Mouse (Mus musculus) hindbrain, embryonic 12.5 days (tissue): Measurements from ENCODE around the gene Nppb. TPM values are rescaled to one million over a fixed set of nuclear protein-coding genes. Genes with fewer than 3 reads are reported as not detected.

Source experiments
- ATAC-seq: fragments of 200-750 bp; cut with Nextera tagmentation; 2 replicates; pipeline ENCODE4 v1.8.0; 2017; ENCODE audit warnings: moderate TSS enrichment; ENCODE audit not compliant: low FRiP score
- H3K27ac ChIP-seq: fragments of 300-500 bp; sonication (generic); 2 replicates; pipeline ENCODE4 v1.5.1; 2016; ENCODE audit warnings: mild to moderate bottlenecking
- H3K27me3 ChIP-seq: fragments of 300-500 bp; sonication (generic); 2 replicates; pipeline ENCODE4 v1.6.1; 2016; ENCODE audit warnings: mild to moderate bottlenecking
- H3K36me3 ChIP-seq: fragments of 300-500 bp; sonication (generic); 2 replicates; pipeline ENCODE4 v1.6.1; 2016; ENCODE audit warnings: mild to moderate bottlenecking
- H3K4me1 ChIP-seq: fragments of 300-500 bp; sonication (generic); 2 replicates; pipeline ENCODE4 v1.6.1; 2016
- H3K4me2 ChIP-seq: fragments of 300-500 bp; sonication (generic); replicated peaks from 2 replicates; pipeline ENCODE4 v1.6.1; 2016; ENCODE audit warnings: mild to moderate bottlenecking
- H3K4me3 ChIP-seq: fragments of 300-500 bp; sonication (generic); 2 replicates; pipeline ENCODE4 v1.5.1; 2016; ENCODE audit warnings: mild to moderate bottlenecking
- H3K9ac ChIP-seq: fragments of 300-500 bp; sonication (generic); 2 replicates; pipeline ENCODE4 v1.6.1; 2016; ENCODE audit warnings: mild to moderate bottlenecking, moderate library complexity
- H3K9me3 ChIP-seq: fragments of 300-500 bp; sonication (generic); replicated peaks from 2 replicates; pipeline ENCODE4 v1.6.1; 2016; ENCODE audit warnings: mild to moderate bottlenecking
- WGBS: fragments of 180-500 bp; shearing (Covaris S2); methylation state at CpG from one replicate; pipeline ENCODE4 v1.1.7; 2016; 5-methylcytosine and 5-hydroxymethylcytosine counted together
- polyA plus RNA-seq: library from polyadenylated mRNA; unstranded; fragments of >200 nt; fragmentation: Nextera tagmentation; extraction: Ambion mirVana; gene quantifications from 2 replicates; pipeline ENCODE4 v1.2.1, GENCODE M21; 2016

Gene Nppb
- polyA plus RNA-seq = 0.57 TPM in 1 of 2 replicates, not detected in the other

DNA sequence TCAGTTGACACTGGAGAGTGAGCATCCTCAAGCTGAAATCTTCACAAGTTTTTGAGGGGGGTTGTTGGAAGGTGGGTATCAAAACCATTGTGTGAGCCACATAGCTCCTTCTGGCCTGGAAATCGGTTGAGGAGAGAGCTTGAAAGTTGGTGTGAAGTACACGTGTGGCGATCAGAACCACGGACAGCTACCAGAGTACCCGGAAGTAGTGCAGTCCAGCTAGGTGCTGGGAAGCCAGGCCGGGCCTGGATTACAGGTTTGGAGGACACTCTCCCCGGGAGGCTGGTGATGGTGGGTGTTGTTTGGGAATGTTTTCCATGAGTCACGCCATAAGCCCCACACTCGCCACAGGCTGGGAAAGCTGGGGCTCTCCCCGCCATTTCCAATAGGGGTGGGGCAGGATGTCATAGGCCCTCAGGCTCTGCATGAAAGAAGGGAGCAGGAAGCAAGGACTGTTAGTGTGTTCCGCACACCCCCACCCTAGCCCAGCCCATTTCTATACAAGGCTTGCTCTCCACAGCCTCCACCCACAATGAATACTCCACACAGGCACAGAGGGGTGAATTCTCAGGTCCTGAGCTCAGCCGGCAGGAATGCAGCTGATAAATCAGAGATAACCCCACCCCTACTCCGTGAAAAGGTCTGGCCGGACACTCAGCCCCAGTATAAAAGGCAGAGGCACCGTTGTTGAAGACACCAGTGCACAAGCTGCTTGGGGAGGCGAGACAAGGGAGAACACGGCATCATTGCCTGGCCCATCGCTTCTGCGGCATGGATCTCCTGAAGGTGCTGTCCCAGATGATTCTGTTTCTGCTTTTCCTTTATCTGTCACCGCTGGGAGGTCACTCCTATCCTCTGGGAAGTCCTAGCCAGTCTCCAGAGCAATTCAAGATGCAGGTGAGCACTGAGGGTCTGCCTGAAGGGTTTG lies at the start of gene Nppb:
Nppb (plus strand) TSS at position 584 of the 928 bp plus-strand sequence.
- Histone ChIP-seq H3K4me3 (no peak within 1 kb of the TSS), H3K4me1 (no peaks in the 10 kb centered on the region), H3K36me3 (no peaks in the 10 kb centered on the region), H3K4me2 (no peak within 1 kb of the TSS), H3K27me3 (no peaks in the 10 kb centered on the region), H3K27ac (no peak within 1 kb of the TSS), H3K9me3 (no peaks in the 10 kb centered on the region), H3K9ac (no peak within 1 kb of the TSS)
- no peak for ATAC-seq
- WGBS = 37% methylated on average over 20 of the region's 20 CpGs

- H3K4me2 ChIP-seq = peak overlapping the region; percentile 81
- no peak for ATAC-seq
- H3K9me3 ChIP-seq = no peaks in the 10 kb centered on the region
- H3K4me3 ChIP-seq = peak overlapping the region; percentile 62
- H3K4me1 ChIP-seq = peaks cover 11% of the 10 kb centered on the region
- WGBS = 19% methylated on average over 9 of the region's 9 CpGs
- no peaks in the 10 kb centered on the region for H3K27me3 ChIP-seq
- H3K9ac ChIP-seq = peak overlapping the region; percentile 77; the same call in 1 of the 2 replicates
- H3K27ac ChIP-seq = no peak overlapping the region
- H3K36me3 ChIP-seq = no peaks in the 10 kb centered on the region
Measured at GRCm38 (mm10) chr4:147935904-147936303, 49.7 kb upstream of the Nppb start.

DNA sequence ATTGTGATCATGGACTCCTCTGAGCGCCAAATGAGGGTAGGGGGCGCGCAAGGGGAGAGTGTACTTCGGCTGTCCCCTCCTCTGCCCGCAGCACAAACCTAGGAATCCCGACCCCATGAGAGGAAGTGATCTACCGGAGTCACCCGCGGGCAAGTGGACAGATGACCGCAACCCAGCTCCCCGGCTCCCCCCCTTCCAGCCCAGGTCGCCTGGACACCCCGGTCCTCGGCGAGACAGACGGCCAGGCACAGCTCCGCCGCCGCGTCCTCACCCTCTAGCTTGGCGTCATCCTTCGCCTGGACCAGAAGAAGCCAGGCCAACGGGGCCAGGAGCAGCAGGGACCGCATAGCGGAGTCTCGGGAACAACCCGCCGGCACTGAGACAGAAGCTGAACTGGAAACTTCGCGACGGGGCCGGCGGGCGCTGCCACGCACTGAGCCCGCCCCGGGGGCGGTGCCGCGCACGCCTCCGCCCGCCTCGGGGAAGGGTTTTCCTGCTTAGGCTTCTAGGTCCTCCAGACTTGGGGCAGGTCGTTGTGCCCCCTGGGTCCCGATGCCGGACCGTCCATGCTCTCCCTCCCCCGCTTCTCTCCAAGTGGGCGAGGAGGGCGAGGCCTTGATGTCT lies 49.1 kb upstream of the Nppb start, which contains the start of gene Plod1:
Plod1 (minus strand) TSS at position 437 of the 624 bp plus-strand sequence.
- Histone ChIP-seq H3K27ac (peak within 1 kb of the TSS; percentile 68; the same call in 1 of the 2 replicates), H3K4me1 (peaks cover 13% of the 10 kb centered on the region), H3K9ac (peak within 1 kb of the TSS; percentile 77), H3K4me3 (peak within 1 kb of the TSS; percentile 62), H3K27me3 (no peaks in the 10 kb centered on the region), H3K4me2 (peak within 1 kb of the TSS; percentile 81), H3K9me3 (no peaks in the 10 kb centered on the region), H3K36me3 (no peaks in the 10 kb centered on the region)
- ATAC-seq = peak; percentile 40
- WGBS = under 1% methylated on average over 47 of the region's 51 CpGs

DNA sequence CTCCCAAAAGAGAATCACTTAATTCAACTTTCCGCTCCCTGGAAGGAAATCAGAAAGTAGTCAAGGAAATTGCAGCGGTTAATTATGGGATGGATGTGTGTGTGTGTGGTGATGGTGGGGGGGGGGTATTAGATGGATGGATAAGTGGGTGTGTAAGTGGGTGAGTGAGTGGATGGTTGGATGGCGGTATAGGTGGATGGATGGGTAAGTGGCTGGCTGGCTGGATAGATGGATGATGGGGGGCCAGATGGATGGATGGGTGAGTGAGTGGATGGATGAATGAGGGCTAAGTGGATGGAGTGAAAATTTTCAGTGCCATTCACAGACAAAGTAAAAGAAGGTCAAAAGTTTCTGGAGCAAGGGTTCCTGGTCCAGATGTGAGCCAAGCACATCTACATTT lies 48.6 kb upstream of the Nppb start:
- WGBS = 41% methylated on average over 3 of the region's 3 CpGs
- no peaks in the 10 kb centered on the region for H3K9me3 ChIP-seq
- H3K27me3 ChIP-seq = no peaks in the 10 kb centered on the region
- H3K36me3 ChIP-seq = no peaks in the 10 kb centered on the region
- no peak for ATAC-seq
- H3K9ac ChIP-seq = peak overlapping the region; percentile 77
- H3K27ac ChIP-seq = no peak overlapping the region
- peak overlapping the region; percentile 81 for H3K4me2 ChIP-seq
- H3K4me1 ChIP-seq = peaks cover 19% of the 10 kb centered on the region
- peak overlapping the region; percentile 62 for H3K4me3 ChIP-seq

- no peak overlapping the region for H3K4me3 ChIP-seq
- H3K4me2 ChIP-seq = no peak overlapping the region
- H3K27ac ChIP-seq = no peak overlapping the region
- ATAC-seq = no peak
- no peaks in the 10 kb centered on the region for H3K27me3 ChIP-seq
- H3K9me3 ChIP-seq = no peaks in the 10 kb centered on the region
- no peaks in the 10 kb centered on the region for H3K36me3 ChIP-seq
- peaks cover 24% of the 10 kb centered on the region for H3K4me1 ChIP-seq
- no peak overlapping the region for H3K9ac ChIP-seq
- WGBS = 51% methylated on average over 5 of the region's 5 CpGs
Measured at GRCm38 (mm10) chr4:147937486-147937885, 48.1 kb upstream of the Nppb start.

- Histone ChIP-seq H3K9ac (no peak overlapping the region), H3K27ac (no peak overlapping the region), H3K36me3 (peaks cover 8% of the 10 kb centered on the region; the same call in 1 of the 2 replicates), H3K27me3 (no peaks in the 10 kb centered on the region), H3K4me1 (peaks cover 30% of the 10 kb centered on the region), H3K9me3 (no peaks in the 10 kb centered on the region), H3K4me2 (no peak overlapping the region), H3K4me3 (no peak overlapping the region)
- WGBS = 71% methylated on average over 14 of the region's 14 CpGs
- no peak for ATAC-seq
Measured at GRCm38 (mm10) chr4:147938148-147939096, 47.2 kb upstream of the Nppb start.

GRCm38 (mm10) chr4:147940111-147940510 lies 45.5 kb upstream of the Nppb start:
- Histone ChIP-seq H3K36me3 (peaks cover 21% of the 10 kb centered on the region), H3K27ac (peak overlapping the region; percentile 79), H3K4me3 (no peak overlapping the region), H3K27me3 (no peaks in the 10 kb centered on the region), H3K4me1 (peaks cover 28% of the 10 kb centered on the region), H3K9ac (no peak overlapping the region), H3K9me3 (no peaks in the 10 kb centered on the region), H3K4me2 (peak overlapping the region; percentile 100)
- peak; percentile 63 for ATAC-seq
- 51% methylated on average over 9 of the region's 9 CpGs for WGBS

GRCm38 (mm10) chr4:147940576-147941044 lies 45.0 kb upstream of the Nppb start, which contains the start of gene 2510039O18Rik:
2510039O18Rik (plus strand) TSS chr4:147940895.
- ATAC-seq = peak; percentile 46
- 2% methylated on average over 28 of the region's 35 CpGs for WGBS

DNA sequence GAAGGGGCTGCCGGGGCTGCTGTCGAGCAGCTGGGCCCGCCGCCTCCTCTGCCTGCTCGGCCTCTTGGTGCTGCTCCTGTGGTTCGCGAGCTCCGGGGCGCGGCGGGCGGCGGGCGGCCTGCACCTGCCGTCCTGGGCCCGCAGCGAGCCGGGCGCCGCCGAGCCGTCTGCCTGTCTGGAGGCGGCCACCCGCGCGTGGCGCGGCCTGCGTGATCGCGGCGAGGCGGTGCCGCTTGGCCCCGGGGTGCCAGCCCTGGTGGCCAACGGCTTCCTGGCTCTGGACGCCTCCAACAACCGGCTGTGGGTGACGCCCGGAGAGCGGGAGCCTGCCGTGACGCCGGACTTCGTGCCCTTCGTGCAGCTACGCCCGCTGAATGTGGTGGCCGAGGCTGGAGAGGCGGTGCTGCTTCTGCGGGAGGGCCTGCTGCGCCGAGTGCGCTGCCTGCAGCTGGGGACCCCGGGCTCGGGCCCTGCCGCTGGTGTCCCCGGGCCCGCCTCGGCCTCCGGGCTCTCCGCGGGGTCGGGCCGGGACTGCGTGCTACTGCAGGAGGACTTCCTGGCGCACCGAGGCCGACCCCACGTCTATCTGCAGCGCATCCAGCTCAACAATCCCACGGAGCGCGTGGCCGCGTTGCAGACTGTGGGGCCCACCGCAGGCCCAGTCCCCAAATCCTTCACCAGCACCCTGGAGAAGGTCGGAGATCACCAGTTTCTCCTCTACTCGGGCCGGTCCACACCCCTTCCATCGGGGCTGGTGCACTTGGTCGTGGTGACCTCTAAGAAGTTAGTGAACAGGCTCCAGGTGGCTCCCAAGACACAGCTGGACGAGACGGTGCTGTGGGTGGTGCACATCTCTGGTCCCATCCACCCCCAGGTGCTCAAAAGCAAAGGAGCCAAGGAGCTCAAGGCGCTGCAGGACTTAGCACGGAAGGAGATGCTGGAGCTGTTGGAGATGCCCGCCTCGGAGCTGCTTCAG lies 44.3 kb upstream of the Nppb start:
- peak overlapping the region; percentile 100 for H3K4me2 ChIP-seq
- 8% methylated on average over 81 of the region's 88 CpGs for WGBS
- peaks cover 31% of the 10 kb centered on the region for H3K4me1 ChIP-seq
- peak; percentile 46 for ATAC-seq
- peak overlapping the region; percentile 79 for H3K27ac ChIP-seq
- H3K9ac ChIP-seq = peak overlapping the region; percentile 97
- H3K27me3 ChIP-seq = no peaks in the 10 kb centered on the region
- peaks cover 33% of the 10 kb centered on the region for H3K36me3 ChIP-seq
- peak overlapping the region; percentile 100 for H3K4me3 ChIP-seq
- H3K9me3 ChIP-seq = no peaks in the 10 kb centered on the region

More at GRCm38 (mm10) chr4:147940576-147941044, 45.0 kb upstream of the Nppb start, which contains the start of gene 2510039O18Rik:
- H3K4me3 ChIP-seq = peak within 1 kb of the TSS; percentile 100
- peak within 1 kb of the TSS; percentile 100 for H3K4me2 ChIP-seq
- no peaks in the 10 kb centered on the region for H3K27me3 ChIP-seq
- peaks cover 26% of the 10 kb centered on the region for H3K36me3 ChIP-seq
- H3K4me1 ChIP-seq = peaks cover 28% of the 10 kb centered on the region
- peak within 1 kb of the TSS; percentile 79 for H3K27ac ChIP-seq
- H3K9me3 ChIP-seq = no peaks in the 10 kb centered on the region
- peak within 1 kb of the TSS; percentile 97 for H3K9ac ChIP-seq

DNA sequence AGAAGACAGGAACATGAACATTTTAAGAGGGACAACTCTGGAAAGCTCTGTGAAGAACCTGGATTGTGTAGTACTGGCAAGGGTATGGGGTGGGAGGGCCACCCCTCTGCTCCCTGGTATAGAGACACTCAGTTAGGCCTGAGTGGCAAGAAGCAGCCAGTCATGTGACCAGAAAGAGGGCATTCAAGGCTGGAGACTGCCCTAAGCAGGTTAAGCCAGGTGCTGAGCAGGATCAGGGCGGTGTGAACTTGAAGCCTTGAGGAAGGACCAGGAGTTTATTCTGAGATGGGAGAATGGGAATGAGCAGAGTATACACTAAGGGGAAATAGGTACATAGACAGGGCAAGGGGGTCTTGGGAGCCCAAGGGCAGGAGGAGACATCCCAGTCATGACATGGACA lies 42.6 kb upstream of the Nppb start:
- Histone ChIP-seq H3K4me1 (peaks cover 26% of the 10 kb centered on the region), H3K4me3 (no peak overlapping the region), H3K4me2 (peak overlapping the region; percentile 15), H3K27me3 (no peaks in the 10 kb centered on the region), H3K9me3 (no peaks in the 10 kb centered on the region), H3K36me3 (peaks cover 47% of the 10 kb centered on the region), H3K9ac (no peak overlapping the region), H3K27ac (no peak overlapping the region)
- no peak for ATAC-seq
- 85% methylated on average over 1 of the region's 1 CpGs for WGBS
